Mouse (Mus musculus) testis, adult 2 months (tissue): Measurements from ENCODE around the gene Gabrb1. TPM values are rescaled to one million over a fixed set of nuclear protein-coding genes. Genes with fewer than 3 reads are reported as not detected.

Experiments used
- H3K27ac ChIP-seq: fragments of 200-500 bp; 2 replicates; pipeline ENCODE4 v1.5.1; 2012; ENCODE audit warnings: low read depth, low read length; ENCODE audit not compliant: control insufficient read depth, insufficient read depth
- H3K27me3 ChIP-seq: fragments of 200-500 bp; 2 replicates; pipeline ENCODE4 v1.6.1; 2012; ENCODE audit warnings: mild to moderate bottlenecking, low read length, moderate library complexity; ENCODE audit not compliant: control insufficient read depth, insufficient read depth
- H3K36me3 ChIP-seq: fragments of 200-500 bp; 2 replicates; pipeline ENCODE4 v1.6.1; 2012; ENCODE audit warnings: mild to moderate bottlenecking, low read length; ENCODE audit not compliant: control insufficient read depth, insufficient read depth
- H3K4me1 ChIP-seq: fragments of 200-500 bp; 2 replicates; pipeline ENCODE4 v1.6.1; 2012; ENCODE audit warnings: low read length; ENCODE audit not compliant: control insufficient read depth, insufficient read depth
- H3K4me3 ChIP-seq: fragments of 200-500 bp; 2 replicates; pipeline ENCODE4 v1.5.1; 2012; ENCODE audit warnings: low read depth, mild to moderate bottlenecking, low read length, moderate library complexity, mixed read lengths; ENCODE audit not compliant: control insufficient read depth
- CTCF ChIP-seq: fragments of 200-500 bp; IDR thresholded peaks from 2 replicates; pipeline ENCODE4 v1.5.1; 2012; ENCODE audit warnings: low read depth, mild to moderate bottlenecking, inconsistent platforms, low read length, moderate library complexity; ENCODE audit not compliant: control insufficient read depth, insufficient read depth, insufficient replicate concordance
- POLR2A ChIP-seq: fragments of 200-500 bp; IDR thresholded peaks from 2 replicates; pipeline ENCODE4 v1.6.1; 2012; ENCODE audit warnings: low read depth, mild to moderate bottlenecking, inconsistent platforms, low read length, moderate library complexity; ENCODE audit not compliant: control insufficient read depth
- polyA plus RNA-seq: library from polyadenylated mRNA; depleted of rRNA; stranded (reverse); fragments of >200 nt; gene quantifications from 2 replicates; pipeline ENCODE4 v1.2.3, GENCODE M21; 2012; rRNA removed

Gene Gabrb1
- polyA plus RNA-seq, 1 experiment = 0.35 TPM

GRCm38 (mm10) chr5:72195442-72195841 is 537.5 kb downstream of the Gabrb1 start:
- H3K27me3 ChIP-seq = no peaks in the 10 kb centered on the region
- TF ChIP-seq CTCF = no peak
- TF ChIP-seq POLR2A = no peak
- no peak overlapping the region for H3K27ac ChIP-seq
- no peak overlapping the region for H3K4me3 ChIP-seq
- no peaks in the 10 kb centered on the region for H3K36me3 ChIP-seq
- no peaks in the 10 kb centered on the region for H3K4me1 ChIP-seq

Other genes with a start within 250 kb of the Gabrb1 start
- gene Cox7b2, start 109.9 kb upstream of the Gabrb1 start, polyA plus RNA-seq = 146 and 183 TPM in 2 replicates
- 0.14 and 0.20 TPM in 2 replicates for gene Gabra4, start 195 bp downstream of the Gabrb1 start, polyA plus RNA-seq